Mouse (Mus musculus) stomach, postnatal 0 days (tissue): ENCODE data around the gene Olfr1.

ENCODE experiments used
- CTCF ChIP-seq: IDR thresholded peaks from 2 replicates; pipeline ENCODE4 v1.5.1; 2016; ENCODE audit warnings: antibody characterized with exemption, low read depth, mild to moderate bottlenecking, moderate library complexity
- EP300 ChIP-seq: optimal IDR thresholded peaks from 2 replicates; pipeline ENCODE3; 2016; ENCODE audit warnings: antibody characterized with exemption

- TF ChIP-seq CTCF, result no peak
- no peak for TF ChIP-seq EP300
These were observed 29.0 kb upstream of the Olfr1 start, which contains the start of gene Olfr378 for GRCm38 (mm10) chr11:73428377-73428776.
